Mouse (Mus musculus): ENCODE measurements around the gene 1700080O16Rik. TPM values are rescaled to one million over a fixed set of nuclear protein-coding genes. Genes with fewer than 3 reads are reported as not detected.

1700080O16Rik gene
- not detected in 2 replicates for polyA plus RNA-seq (2011; ENCODE audit: insufficient read length, low read depth, missing spikeins)

DNA sequence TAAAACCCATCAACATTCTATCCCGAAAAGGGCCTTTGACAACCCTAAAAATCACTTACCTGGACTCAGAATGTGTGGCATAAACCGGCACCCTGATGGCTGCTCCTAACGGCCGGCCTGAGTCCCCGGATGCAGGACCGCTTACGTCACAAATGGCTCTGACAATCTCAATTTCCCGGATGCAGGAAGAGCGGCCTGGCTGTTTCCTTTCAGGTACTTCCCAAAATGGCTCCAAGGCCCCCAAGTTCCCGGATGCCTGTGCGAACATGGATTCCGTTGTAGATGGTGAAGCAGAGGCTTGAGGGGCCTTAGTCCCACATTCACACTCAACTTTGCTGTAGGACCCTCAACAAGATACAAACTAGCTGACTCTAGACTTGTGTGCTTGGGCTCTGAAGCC, at the start of gene 1700080O16Rik:
Gene 1700080O16Rik, minus strand, starts transcription at position 101 of the 400 bp plus-strand sequence.
- TF ChIP-seq POLR2A (IDR thresholded peaks at IDR 0.05; ENCODE audit: low read depth, low read length) (no peak), CTCF (IDR thresholded peaks at IDR 0.05; ENCODE audit: borderline replicate concordance, insufficient read depth, low read length) (no peak)
- no peaks in the 10 kb centered on the region for H3K4me1 ChIP-seq (ENCODE audit: control insufficient read depth, insufficient read depth, low read length)
- H3K4me3 ChIP-seq (ENCODE audit: insufficient read depth, low read length): no peak within 1 kb of the TSS
- no peak within 1 kb of the TSS for H3K27ac ChIP-seq (ENCODE audit: insufficient read depth, low read length)

DNA sequence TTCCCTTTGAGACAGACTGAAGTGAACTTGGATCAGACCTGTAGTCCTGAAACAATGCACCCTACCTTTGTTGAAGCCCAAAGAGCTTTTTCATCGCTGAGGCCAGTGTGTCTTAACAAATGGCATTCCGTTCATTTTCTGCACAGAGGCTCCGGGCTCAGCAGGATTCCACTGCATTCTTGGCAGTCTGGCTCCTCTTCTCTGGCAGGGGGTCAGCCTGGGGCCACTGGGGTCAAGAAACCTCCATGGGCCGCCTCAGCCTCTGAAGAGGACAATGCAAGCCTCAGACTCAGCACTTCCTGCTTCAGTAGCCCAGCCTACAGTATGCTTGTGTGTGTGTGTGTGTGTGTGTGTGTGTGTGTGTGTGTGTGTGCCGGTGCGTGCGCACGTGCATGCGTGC, 45.1 kb upstream of the 1700080O16Rik start:
- TF ChIP-seq POLR2A (IDR thresholded peaks at IDR 0.05; ENCODE audit: low read depth, low read length) (no peak), CTCF (IDR thresholded peaks at IDR 0.05; ENCODE audit: borderline replicate concordance, insufficient read depth, low read length) (no peak)
- Histone ChIP-seq H3K27ac (ENCODE audit: insufficient read depth, low read length) (no peak overlapping the region), H3K4me1 (ENCODE audit: control insufficient read depth, insufficient read depth, low read length) (peaks cover 3% of the 10 kb centered on the region), H3K4me3 (ENCODE audit: insufficient read depth, low read length) (no peak overlapping the region)

DNA sequence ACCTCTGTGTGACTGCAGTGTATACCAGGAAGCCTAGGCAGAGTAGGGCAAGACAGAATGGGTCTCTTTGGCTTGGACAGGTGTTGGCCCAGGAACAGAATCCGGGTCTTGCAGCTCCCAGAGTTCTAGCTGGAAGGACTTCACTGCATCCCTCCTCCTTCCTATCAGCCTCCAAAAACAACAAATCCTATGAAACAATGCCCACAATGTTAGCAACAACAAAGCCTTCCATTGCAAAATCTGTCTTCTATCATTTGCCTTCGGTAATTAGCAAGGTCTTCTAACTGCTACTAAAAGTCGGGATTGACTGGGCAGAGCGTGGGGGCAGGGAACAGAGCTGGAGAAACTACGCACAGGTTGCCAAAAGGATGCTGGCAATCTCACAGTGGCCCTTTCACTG, 27.5 kb upstream of the 1700080O16Rik start:
- Histone ChIP-seq H3K27ac (ENCODE audit: insufficient read depth, low read length) (no peak overlapping the region), H3K4me3 (ENCODE audit: insufficient read depth, low read length) (no peak overlapping the region), H3K4me1 (ENCODE audit: control insufficient read depth, insufficient read depth, low read length) (no peaks in the 10 kb centered on the region)
- TF ChIP-seq CTCF (IDR thresholded peaks at IDR 0.05; ENCODE audit: borderline replicate concordance, insufficient read depth, low read length): no peak
- TF ChIP-seq POLR2A (IDR thresholded peaks at IDR 0.05; ENCODE audit: low read depth, low read length): no peak

DNA sequence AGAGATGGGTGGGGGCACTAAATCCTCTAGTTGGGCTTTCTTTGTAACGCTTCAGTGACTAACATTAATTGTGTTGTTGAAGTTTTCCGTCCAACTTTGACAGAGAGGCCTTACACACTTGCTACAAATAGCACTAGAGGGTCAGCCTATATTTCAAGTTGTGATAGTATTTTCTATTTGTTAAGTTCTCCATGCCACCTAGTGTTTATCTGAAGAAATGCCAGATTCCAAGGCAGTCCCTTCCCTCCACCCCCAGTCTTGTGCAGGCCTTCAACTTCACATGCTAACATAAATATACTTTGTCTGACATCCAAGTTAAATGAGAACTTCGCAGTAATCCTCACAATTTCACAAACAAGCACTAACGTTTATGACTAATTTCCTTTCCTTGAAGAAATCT, 26.9 kb upstream of the 1700080O16Rik start:
- TF ChIP-seq POLR2A (IDR thresholded peaks at IDR 0.05; ENCODE audit: low read depth, low read length) (no peak), CTCF (IDR thresholded peaks at IDR 0.05; ENCODE audit: borderline replicate concordance, insufficient read depth, low read length) (no peak)
- no peak overlapping the region for H3K27ac ChIP-seq (ENCODE audit: insufficient read depth, low read length)
- no peak overlapping the region for H3K4me3 ChIP-seq (ENCODE audit: insufficient read depth, low read length)
- H3K4me1 ChIP-seq (ENCODE audit: control insufficient read depth, insufficient read depth, low read length): no peaks in the 10 kb centered on the region

DNA sequence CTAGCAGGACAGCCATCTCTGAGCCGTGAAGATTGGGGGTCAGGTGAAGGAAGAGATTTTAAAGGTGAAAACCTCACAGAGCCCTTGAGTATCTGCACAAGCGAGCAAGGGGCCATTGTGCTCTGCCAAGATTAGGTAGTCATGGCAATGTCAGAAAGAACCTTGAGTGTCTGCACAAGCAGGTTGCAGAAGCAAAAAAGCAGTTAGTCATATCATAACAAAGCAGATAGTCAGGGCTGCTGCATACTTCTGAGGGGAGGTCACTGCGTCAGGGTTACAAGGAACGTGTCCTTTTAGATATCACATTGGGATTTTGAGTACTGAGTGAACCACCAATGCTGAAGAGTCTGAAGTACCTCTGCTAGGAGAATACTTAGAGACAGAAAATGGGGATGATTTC, 3.8 kb upstream of the 1700080O16Rik start:
- TF ChIP-seq CTCF (IDR thresholded peaks at IDR 0.05; ENCODE audit: borderline replicate concordance, insufficient read depth, low read length) (no peak), POLR2A (IDR thresholded peaks at IDR 0.05; ENCODE audit: low read depth, low read length) (no peak)
- Histone ChIP-seq H3K27ac (ENCODE audit: insufficient read depth, low read length) (no peak overlapping the region), H3K4me3 (ENCODE audit: insufficient read depth, low read length) (no peak overlapping the region), H3K4me1 (ENCODE audit: control insufficient read depth, insufficient read depth, low read length) (no peaks in the 10 kb centered on the region)

DNA sequence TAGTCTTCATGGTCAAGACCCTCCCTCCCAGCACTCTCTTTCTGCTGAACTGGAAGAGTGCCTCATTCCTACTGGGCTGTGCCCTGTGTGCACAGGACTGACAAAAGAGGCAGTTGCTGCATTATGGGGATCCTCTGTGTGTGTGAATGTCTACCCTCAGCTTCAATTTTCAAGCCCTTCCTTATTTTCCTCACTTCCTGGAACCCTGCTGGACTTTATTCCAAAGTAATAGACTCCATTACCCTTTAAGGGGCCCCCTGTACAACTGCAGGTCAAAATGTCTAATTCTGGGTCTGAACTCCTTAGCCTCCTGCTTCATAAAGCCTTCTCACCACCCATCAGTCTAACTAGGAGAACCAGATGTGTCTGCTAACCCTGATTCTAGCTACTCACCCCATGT, 2.0 kb upstream of the 1700080O16Rik start:
- TF ChIP-seq CTCF (IDR thresholded peaks at IDR 0.05; ENCODE audit: borderline replicate concordance, insufficient read depth, low read length) (no peak), POLR2A (IDR thresholded peaks at IDR 0.05; ENCODE audit: low read depth, low read length) (no peak)
- no peak overlapping the region for H3K4me3 ChIP-seq (ENCODE audit: insufficient read depth, low read length)

DNA sequence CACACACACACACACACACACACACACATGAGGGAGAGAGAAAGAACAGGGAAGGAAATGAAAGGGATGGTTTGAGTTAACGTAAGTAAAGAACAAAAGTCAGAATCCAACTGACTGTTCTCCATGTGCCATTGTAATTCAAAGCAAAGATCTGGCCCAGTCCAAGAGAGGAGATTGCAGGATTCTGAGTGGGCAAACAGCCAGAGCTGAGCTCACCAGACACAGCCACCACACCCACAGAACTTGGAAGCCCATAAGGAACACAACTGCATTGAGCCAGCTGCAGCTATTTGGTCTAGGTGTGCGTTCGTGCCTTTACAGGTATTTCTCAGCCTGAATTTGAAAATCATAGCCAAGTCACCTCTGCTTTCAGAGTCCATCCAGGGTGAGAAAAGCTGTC, 24.5 kb downstream of the 1700080O16Rik start:
- H3K4me3 ChIP-seq (ENCODE audit: insufficient read depth, low read length): no peak overlapping the region
- H3K4me1 ChIP-seq (ENCODE audit: control insufficient read depth, insufficient read depth, low read length): no peaks in the 10 kb centered on the region
- no peak for TF ChIP-seq CTCF (IDR thresholded peaks at IDR 0.05; ENCODE audit: borderline replicate concordance, insufficient read depth, low read length)
- TF ChIP-seq POLR2A (IDR thresholded peaks at IDR 0.05; ENCODE audit: low read depth, low read length): no peak
- H3K27ac ChIP-seq (ENCODE audit: insufficient read depth, low read length): no peak overlapping the region

More for the DNA sequence above, 2.0 kb upstream of the 1700080O16Rik start:
- Histone ChIP-seq H3K27ac (ENCODE audit: insufficient read depth, low read length) (no peak overlapping the region), H3K4me1 (ENCODE audit: control insufficient read depth, insufficient read depth, low read length) (no peaks in the 10 kb centered on the region)

DNA sequence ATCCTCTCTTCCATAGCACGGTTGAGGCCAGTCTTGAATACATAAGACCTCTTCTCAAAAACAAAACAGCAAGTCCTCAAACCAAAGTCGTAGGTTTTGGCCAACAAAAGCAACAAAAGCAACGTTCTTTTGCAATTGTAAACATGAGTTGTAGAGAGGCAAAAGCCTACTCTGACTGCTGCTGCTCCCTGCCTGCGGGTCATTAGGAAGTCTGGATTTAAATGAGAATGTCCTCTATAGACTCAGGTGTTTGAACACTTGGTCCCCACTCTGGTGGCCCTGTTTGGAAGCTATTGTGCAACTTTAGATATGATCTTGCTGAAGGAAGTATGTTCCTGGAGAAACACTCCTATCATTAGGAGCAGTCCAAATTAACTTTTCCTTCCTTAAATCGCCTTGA, 34.5 kb downstream of the 1700080O16Rik start:
- Histone ChIP-seq H3K4me1 (ENCODE audit: control insufficient read depth, insufficient read depth, low read length) (no peaks in the 10 kb centered on the region), H3K4me3 (ENCODE audit: insufficient read depth, low read length) (no peak overlapping the region), H3K27ac (ENCODE audit: insufficient read depth, low read length) (no peak overlapping the region)
- TF ChIP-seq POLR2A (IDR thresholded peaks at IDR 0.05; ENCODE audit: low read depth, low read length): no peak
- no peak for TF ChIP-seq CTCF (IDR thresholded peaks at IDR 0.05; ENCODE audit: borderline replicate concordance, insufficient read depth, low read length)

DNA sequence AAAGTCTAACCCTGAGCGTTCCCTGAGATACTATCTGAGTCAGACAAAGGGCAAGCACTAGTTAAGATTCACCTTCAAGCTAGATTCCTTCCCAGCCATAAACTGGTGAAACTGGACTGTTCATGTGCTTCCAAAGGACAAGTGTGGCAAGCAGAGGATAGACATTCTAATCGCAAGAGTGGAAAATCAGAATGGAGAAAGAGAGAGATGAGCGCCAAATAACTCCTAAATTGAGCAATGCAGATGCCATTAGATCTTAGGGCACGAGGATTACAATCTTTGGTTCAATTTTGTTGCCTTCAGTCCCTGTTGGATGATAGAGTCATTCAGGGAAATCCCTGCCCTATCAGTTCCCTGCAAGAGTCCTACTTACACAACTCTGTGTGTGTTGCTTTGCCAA, 53.5 kb downstream of the 1700080O16Rik start:
- Histone ChIP-seq H3K4me3 (ENCODE audit: insufficient read depth, low read length) (no peak overlapping the region), H3K4me1 (ENCODE audit: control insufficient read depth, insufficient read depth, low read length) (no peaks in the 10 kb centered on the region; the same call in 1 of the 2 replicates)
- no peak for TF ChIP-seq CTCF (IDR thresholded peaks at IDR 0.05; ENCODE audit: borderline replicate concordance, insufficient read depth, low read length)
- no peak for TF ChIP-seq POLR2A (IDR thresholded peaks at IDR 0.05; ENCODE audit: low read depth, low read length)

More for the DNA sequence above, 53.5 kb downstream of the 1700080O16Rik start:
- no peak overlapping the region for H3K27ac ChIP-seq (ENCODE audit: insufficient read depth, low read length)

Other genes starting within 250 kb of the 1700080O16Rik start
- not detected in 2 replicates for gene Usp26, start 171.5 kb downstream of the 1700080O16Rik start, polyA plus RNA-seq (2011; ENCODE audit: insufficient read length, low read depth, missing spikeins)
- gene Gpc4, start 192.5 kb upstream of the 1700080O16Rik start, polyA plus RNA-seq (2011; ENCODE audit: insufficient read length, low read depth, missing spikeins): 214 and 232 TPM in 2 replicates

Measured in embryonic fibroblast, embryonic 13.5 days (primary cell).